Mouse (Mus musculus): ENCODE results near the gene Ankrd33.

DNA sequence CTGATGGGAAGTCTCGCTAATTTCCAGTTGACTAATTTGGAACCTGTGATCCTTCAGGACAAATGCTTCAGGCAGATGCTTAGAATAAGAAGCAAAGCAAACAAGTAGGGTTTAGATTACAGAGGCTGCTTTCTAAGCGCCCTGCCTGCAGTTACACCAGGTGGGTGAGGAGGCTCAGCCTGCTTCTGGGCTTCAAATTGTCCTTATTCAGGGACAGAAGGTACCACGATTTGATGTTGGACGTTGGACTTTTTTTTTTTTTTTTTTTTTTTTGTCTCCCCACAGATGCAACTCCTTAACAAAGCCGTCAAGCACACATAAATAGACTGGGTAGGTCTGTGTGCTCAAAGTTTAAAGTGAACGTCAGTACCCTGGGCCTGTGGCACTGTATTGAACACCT lies 33.0 kb downstream of the Ankrd33 start:
- TF ChIP-seq POLR2A (IDR thresholded peaks at IDR 0.05; ENCODE audit: low read depth, low read length) (no peak), CTCF (conservative IDR thresholded peaks at IDR 0.05; ENCODE audit: insufficient read depth, insufficient read length, low read depth, low read length) (no peak)
